Mouse (Mus musculus) heart, adult 11 months (tissue): ENCODE results near the gene Smc6.

Experiments
- DNase-seq: peaks from one replicate; pipeline ENCODE4 v3.0.0; 2022

Smc6 gene

GRCm38 (mm10) chr12:11265382-11266281 lies at the start of gene Smc6, which contains the start of gene Gen1:
Gene Smc6, plus strand, starts transcription at chr12:11265886.
Gene Gen1, minus strand, starts transcription at chr12:11265801.
- DNase-seq = peak; percentile 100

- DNase-seq = peak; percentile 72
These were observed 49.2 kb upstream of the Smc6 start for GRCm38 (mm10) chr12:11216454-11216853.

GRCm38 (mm10) chr12:11217726-11218250 lies 47.9 kb upstream of the Smc6 start:
- DNase-seq = peak; percentile 82

- DNase-seq = peak; percentile 94
These were observed 44.0 kb upstream of the Smc6 start for GRCm38 (mm10) chr12:11221524-11222330.

GRCm38 (mm10) chr12:11222566-11222965 lies 43.1 kb upstream of the Smc6 start:
- peak; percentile 86 for DNase-seq

- peak; percentile 83 for DNase-seq
These were observed 42.6 kb upstream of the Smc6 start for GRCm38 (mm10) chr12:11223090-11223489.

GRCm38 (mm10) chr12:11224722-11225121 lies 41.0 kb upstream of the Smc6 start:
- no peak for DNase-seq

- peak; percentile 69 for DNase-seq
These were observed 39.6 kb upstream of the Smc6 start for GRCm38 (mm10) chr12:11226123-11226522.

GRCm38 (mm10) chr12:11226529-11227268 lies 39.0 kb upstream of the Smc6 start:
- DNase-seq = peak; percentile 97

GRCm38 (mm10) chr12:11230267-11230666 lies 35.4 kb upstream of the Smc6 start:
- peak; percentile 59 for DNase-seq

GRCm38 (mm10) chr12:11235996-11236395 lies 29.7 kb upstream of the Smc6 start:
- peak; percentile 54 for DNase-seq

- DNase-seq = no peak
These were observed 18.2 kb upstream of the Smc6 start for GRCm38 (mm10) chr12:11247460-11247859.

- DNase-seq = no peak
These were observed 15.4 kb upstream of the Smc6 start for GRCm38 (mm10) chr12:11250322-11250721.

GRCm38 (mm10) chr12:11264895-11265294 lies 791 bp upstream of the Smc6 start:
- no peak for DNase-seq

- no peak for DNase-seq
These were observed 748 bp downstream of the Smc6 start for GRCm38 (mm10) chr12:11266282-11266985.

- no peak for DNase-seq
These were observed 1.3 kb downstream of the Smc6 start for GRCm38 (mm10) chr12:11267030-11267429.

- no peak for DNase-seq
These were observed 6.9 kb downstream of the Smc6 start for GRCm38 (mm10) chr12:11272568-11272967.

- DNase-seq = no peak
These were observed 7.5 kb downstream of the Smc6 start for GRCm38 (mm10) chr12:11273185-11273584.

GRCm38 (mm10) chr12:11276632-11277031 lies 10.9 kb downstream of the Smc6 start:
- DNase-seq = no peak

GRCm38 (mm10) chr12:11277207-11277606 lies 11.5 kb downstream of the Smc6 start:
- DNase-seq = no peak

GRCm38 (mm10) chr12:11279886-11280285 lies 14.2 kb downstream of the Smc6 start:
- DNase-seq = no peak

- DNase-seq = no peak
These were observed 15.9 kb downstream of the Smc6 start for GRCm38 (mm10) chr12:11281584-11281983.
